Mouse (Mus musculus) naive thymus-derived CD4-positive, alpha-beta T cell, adult 2 months (primary cell): ENCODE measurements around the gene Eps15.

Experiments used
- DNase-seq: peaks from one replicate; pipeline ENCODE4 v3.0.0-alpha.2; 2011; ENCODE audit warnings: low read depth

Eps15 gene

GRCm38 (mm10) chr4:109279689-109280458 is at the start of gene Eps15:
Gene Eps15, plus strand, starts transcription at chr4:109280268.
- DNase-seq, result peak; percentile 88

GRCm38 (mm10) chr4:109234185-109234584 is 45.9 kb upstream of the Eps15 start, which contains the start of gene Calr4:
Gene Calr4, plus strand, starts transcription at chr4:109234485.
- no peak for DNase-seq

- no peak for DNase-seq
Observed at GRCm38 (mm10) chr4:109234806-109235350, 45.2 kb upstream of the Eps15 start.

- no peak for DNase-seq
Observed at GRCm38 (mm10) chr4:109236186-109236879, 43.7 kb upstream of the Eps15 start.

GRCm38 (mm10) chr4:109238428-109239268 is 41.4 kb upstream of the Eps15 start:
- no peak for DNase-seq

- DNase-seq, result no peak
Observed at GRCm38 (mm10) chr4:109241221-109241620, 38.8 kb upstream of the Eps15 start.

- DNase-seq, result no peak
Observed at GRCm38 (mm10) chr4:109241934-109242333, 38.1 kb upstream of the Eps15 start.

GRCm38 (mm10) chr4:109244506-109244905 is 35.6 kb upstream of the Eps15 start:
- no peak for DNase-seq

- no peak for DNase-seq
Observed at GRCm38 (mm10) chr4:109245016-109245620, 35.0 kb upstream of the Eps15 start.

- peak; percentile 74 for DNase-seq
Observed at GRCm38 (mm10) chr4:109251605-109252004, 28.5 kb upstream of the Eps15 start.

- DNase-seq, result no peak
Observed at GRCm38 (mm10) chr4:109252199-109252598, 27.9 kb upstream of the Eps15 start.

- peak; percentile 34 for DNase-seq
Observed at GRCm38 (mm10) chr4:109253664-109254151, 26.4 kb upstream of the Eps15 start.

GRCm38 (mm10) chr4:109254511-109254910 is 25.6 kb upstream of the Eps15 start:
- DNase-seq, result no peak

GRCm38 (mm10) chr4:109255321-109255720 is 24.7 kb upstream of the Eps15 start:
- no peak for DNase-seq

GRCm38 (mm10) chr4:109255727-109256417 is 24.2 kb upstream of the Eps15 start:
- no peak for DNase-seq

- no peak for DNase-seq
Observed at GRCm38 (mm10) chr4:109256791-109257190, 23.3 kb upstream of the Eps15 start.

GRCm38 (mm10) chr4:109257639-109258038 is 22.4 kb upstream of the Eps15 start:
- no peak for DNase-seq

GRCm38 (mm10) chr4:109262068-109262467 is 18.0 kb upstream of the Eps15 start:
- no peak for DNase-seq

GRCm38 (mm10) chr4:109266056-109266455 is 14.0 kb upstream of the Eps15 start:
- DNase-seq, result no peak

GRCm38 (mm10) chr4:109266744-109267143 is 13.3 kb upstream of the Eps15 start:
- DNase-seq, result no peak

GRCm38 (mm10) chr4:109267452-109267851 is 12.6 kb upstream of the Eps15 start:
- DNase-seq, result no peak
